Mouse (Mus musculus): Measurements from ENCODE around the gene Ttll4.

Ttll4 gene

DNA sequence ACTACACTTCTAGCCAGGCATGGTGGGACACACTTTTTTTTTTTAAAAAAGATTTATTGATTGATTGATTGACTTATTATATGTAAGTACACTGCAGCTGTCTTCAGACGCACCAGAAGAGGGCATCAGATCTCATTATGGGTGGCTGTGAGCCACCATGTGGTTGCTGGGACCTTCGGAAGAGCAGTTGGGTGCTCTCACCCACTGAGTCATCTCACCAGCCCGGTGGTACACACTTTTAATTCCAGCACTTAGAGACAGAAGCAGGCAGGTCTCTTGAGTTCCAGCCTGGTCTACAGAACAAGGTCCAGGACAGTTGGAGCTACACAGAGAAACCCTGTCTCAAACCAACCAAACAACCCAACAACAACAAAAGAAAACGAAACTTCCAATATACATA, 50.5 kb downstream of the Ttll4 start:
- DNase-seq (ENCODE audit: low read depth, low spot score), result no peak

DNA sequence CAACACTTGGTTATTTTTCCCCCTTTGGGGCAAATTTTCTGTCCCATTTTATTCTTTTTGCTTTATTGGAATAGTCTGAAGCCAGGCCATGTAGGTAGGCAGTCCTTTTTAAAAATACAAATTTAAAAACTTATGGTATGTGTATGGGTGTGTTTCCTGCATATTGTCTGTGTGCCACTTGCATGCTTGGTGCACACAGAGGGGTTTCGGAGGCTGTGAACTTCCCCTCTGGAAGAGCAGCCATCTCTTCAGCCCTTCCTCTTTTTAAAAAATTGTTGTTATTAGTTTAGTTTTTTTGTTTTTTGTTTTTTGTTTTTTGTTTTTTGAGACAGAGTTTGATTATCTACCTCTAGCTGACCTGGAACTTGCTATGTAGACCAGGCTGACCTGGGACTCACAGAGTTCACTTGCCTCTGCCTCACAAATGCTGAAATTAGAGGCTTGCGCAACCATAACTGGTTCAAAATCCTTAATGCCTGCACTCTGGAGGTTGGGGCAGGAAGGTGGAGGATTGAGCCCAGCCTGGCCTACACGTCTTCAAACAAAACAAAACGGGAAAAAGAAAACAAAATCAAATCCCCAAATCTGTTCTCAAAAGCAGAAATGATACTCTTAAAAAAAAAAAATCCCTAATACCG, 51.0 kb downstream of the Ttll4 start:
- DNase-seq (ENCODE audit: low read depth, low spot score), result no peak

DNA sequence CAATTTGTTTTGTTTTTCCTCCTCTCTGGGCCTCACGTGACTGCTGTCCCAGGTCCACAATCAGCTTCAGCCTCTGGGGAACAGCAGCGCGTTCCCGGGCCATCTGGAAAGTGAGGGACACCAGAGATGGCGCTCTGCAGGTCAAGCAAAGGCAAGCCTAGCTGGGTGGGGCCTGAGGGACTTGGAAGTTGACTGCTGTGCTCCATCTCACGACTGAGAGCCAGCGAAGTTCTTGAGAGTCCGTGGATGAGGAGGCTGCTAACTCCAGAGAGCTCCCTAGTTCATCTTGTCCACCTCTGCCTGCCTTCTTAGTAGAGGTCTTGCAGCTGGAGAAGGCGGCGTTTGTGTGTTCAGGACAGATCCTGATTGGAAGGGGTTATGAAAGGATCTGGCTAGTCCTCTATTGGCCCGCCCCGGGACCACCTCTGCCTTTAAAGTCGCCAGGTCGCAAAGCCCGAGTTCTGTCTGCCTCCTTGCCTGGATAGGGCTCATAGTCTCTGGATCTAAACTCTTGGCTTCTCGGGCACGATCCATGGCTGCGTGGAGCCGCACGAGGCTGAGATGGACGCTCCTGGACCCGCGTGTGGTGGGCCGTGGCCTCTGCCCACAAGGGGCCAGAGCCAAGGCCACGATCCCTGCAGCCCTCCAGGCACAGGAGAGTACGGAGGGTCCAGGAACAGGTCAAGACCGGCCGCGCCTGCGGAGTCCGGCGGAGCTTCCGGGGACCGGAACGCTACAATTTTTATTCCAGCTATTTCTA, 51.7 kb downstream of the Ttll4 start, which contains the start of gene Cyp27a1:
Gene Cyp27a1 (plus strand): TSS at position 476 of the 760 bp plus-strand sequence.
- no peak for DNase-seq (ENCODE audit: low read depth, low spot score)

- no peak for DNase-seq (ENCODE audit: low read depth, low spot score)
Measured at GRCm38 (mm10) chr1:74713859-74714730, 52.5 kb downstream of the Ttll4 start.

GRCm38 (mm10) chr1:74714967-74715366, 53.4 kb downstream of the Ttll4 start:
- DNase-seq (ENCODE audit: low read depth, low spot score), result no peak

DNA sequence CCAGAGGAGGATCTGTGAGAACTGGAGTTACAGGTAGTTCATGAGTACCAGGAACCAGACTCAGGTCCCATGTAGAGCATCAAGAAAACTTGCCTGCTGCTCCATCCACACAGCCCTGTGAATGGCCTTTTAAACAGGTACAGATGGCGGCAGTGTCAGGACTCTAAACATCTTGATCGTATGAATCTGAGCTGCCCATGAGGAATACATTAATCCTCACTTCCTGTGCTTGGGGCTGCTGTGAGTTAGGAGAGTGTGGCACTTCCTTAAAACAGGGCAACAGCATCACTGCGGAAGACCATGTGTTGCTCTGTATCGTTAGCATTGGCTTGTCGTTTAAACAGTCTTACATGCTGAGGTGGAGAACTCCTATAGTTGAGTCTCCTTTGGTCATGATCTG, 53.9 kb downstream of the Ttll4 start:
- DNase-seq (ENCODE audit: low read depth, low spot score), result no peak

- no peak for DNase-seq (ENCODE audit: low read depth, low spot score)
Measured at GRCm38 (mm10) chr1:74715886-74716285, 54.3 kb downstream of the Ttll4 start.

DNA sequence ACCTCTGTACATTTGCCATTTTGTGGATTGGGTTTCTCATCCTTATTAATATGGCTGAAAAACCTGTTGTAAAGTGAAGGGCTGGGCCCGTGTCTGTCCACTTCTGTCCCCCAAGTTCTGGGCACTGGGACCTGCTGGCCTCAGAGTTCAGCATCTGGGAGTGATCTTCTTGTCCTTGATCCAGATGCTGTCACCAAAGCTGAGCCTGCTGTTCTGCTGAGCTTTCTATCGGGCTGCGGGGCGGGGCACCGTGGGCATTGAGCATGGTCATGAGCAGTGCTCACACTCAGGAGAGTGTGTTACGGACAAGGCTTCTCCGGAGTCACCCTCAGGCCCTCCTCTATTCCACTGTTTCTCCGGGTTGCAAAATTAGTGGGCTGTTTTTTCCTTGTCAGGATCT, 56.6 kb downstream of the Ttll4 start:
- DNase-seq (ENCODE audit: low read depth, low spot score), result no peak

DNA sequence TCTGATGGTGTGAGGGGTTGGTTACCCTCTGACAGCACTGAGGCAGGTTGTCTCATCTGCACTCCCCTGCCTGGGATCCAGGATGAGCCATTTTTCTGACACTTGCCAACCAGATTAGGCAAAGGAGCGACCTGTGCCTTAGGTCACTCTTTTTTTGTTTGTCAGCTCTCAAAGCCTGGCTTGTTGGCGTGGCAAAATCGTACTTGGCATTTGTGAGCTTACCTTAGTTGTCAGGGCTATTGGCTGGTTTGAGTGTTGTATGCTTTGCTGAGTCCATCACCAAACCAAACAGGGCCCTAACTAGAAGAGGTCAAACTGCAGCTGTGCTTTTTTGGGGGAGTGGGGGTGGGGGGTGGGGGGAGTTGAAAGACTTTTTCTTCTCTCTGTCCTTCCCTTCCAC, 57.7 kb downstream of the Ttll4 start:
- no peak for DNase-seq (ENCODE audit: low read depth, low spot score)

- no peak for DNase-seq (ENCODE audit: low read depth, low spot score)
Measured at GRCm38 (mm10) chr1:74721657-74722056, 60.1 kb downstream of the Ttll4 start.

DNA sequence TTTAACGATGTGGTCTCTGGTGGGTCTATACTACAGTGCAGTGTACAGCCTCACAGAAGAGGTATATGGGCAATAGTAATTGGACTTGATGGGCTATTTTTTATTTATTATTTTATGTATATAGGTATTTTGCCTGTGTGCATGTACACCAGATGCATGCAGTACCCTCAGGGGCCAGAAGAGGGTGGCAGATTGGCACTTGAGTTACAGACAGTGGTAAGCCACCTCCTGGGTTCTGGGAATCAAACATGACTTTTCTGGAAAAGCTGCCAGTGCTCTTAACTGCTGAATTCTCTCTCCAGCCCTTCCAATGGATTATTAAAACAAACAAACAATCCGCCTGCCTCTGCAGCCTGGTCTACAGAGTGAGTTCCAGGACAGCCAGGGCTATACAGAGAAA, 62.2 kb downstream of the Ttll4 start:
- DNase-seq (ENCODE audit: low read depth, low spot score), result peak; percentile 63

DNA sequence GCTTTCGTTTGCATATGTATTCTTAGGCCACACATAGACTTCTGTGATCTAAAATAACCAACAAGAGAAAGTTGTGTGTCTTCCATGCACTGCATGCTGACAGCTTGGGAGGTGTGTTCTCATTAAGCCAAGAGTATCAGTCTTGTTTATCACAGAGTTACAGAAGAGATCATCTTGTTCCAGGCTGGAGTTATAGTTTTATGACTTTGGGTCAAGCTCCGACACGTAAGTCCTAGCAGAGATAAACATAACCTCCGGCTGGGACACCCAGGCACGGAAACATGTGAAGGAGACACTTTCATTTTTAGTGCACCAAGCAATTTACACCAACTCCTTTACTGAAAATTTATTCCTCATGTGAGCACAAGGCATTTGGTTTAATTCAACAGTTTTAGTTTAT, 64.6 kb downstream of the Ttll4 start:
- no peak for DNase-seq (ENCODE audit: low read depth, low spot score)

GRCm38 (mm10) chr1:74726674-74727073, 65.1 kb downstream of the Ttll4 start:
- peak; percentile 50 for DNase-seq (ENCODE audit: low read depth, low spot score)

DNA sequence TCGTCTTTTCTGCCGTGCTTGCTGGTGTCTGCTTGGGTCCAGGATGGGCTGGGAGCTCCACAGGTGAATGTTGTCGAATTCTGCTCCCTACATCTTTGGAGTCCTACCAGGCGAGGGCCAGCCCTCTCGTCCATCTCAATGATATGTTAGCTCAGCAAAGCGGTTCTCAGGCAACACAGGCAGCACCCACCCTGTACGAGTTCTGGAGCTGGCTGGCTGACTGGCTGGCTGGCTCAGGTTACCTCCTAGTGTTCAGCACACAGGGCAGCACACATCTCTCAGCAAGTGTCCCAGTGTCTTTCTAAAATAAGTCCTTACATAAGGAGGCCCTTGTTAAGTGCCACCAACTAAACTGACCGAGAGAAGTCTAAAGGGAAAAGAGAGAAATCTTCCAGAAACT, 66.9 kb downstream of the Ttll4 start:
- no peak for DNase-seq (ENCODE audit: low read depth, low spot score)

- no peak for DNase-seq (ENCODE audit: low read depth, low spot score)
Measured at GRCm38 (mm10) chr1:74736977-74737376, 75.4 kb downstream of the Ttll4 start.

DNA sequence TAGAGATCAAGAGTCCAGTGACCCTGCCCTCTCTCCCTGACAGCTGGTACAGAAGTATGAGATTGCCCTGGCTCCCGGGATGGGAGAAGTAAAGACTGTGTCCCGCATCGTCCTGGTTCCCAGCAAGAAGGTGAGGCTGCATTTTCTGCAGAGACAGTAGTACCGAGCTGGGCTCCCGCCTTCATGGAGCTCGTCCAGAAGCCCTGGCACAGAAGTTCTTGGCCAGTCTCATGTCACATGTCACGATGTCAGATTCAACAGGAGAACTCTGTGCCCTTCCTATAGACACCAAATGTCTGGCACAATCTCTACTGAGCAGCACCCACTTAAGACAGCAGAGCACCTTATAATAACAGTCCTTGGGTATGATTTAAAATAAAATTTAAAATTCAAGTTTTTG, 76.0 kb downstream of the Ttll4 start:
- DNase-seq (ENCODE audit: low read depth, low spot score), result no peak

- DNase-seq (ENCODE audit: low read depth, low spot score), result no peak
Measured at GRCm38 (mm10) chr1:74740846-74741245, 79.3 kb downstream of the Ttll4 start.

- DNase-seq (ENCODE audit: low read depth, low spot score), result no peak
Measured at GRCm38 (mm10) chr1:74747335-74747734, 85.8 kb downstream of the Ttll4 start.

DNA sequence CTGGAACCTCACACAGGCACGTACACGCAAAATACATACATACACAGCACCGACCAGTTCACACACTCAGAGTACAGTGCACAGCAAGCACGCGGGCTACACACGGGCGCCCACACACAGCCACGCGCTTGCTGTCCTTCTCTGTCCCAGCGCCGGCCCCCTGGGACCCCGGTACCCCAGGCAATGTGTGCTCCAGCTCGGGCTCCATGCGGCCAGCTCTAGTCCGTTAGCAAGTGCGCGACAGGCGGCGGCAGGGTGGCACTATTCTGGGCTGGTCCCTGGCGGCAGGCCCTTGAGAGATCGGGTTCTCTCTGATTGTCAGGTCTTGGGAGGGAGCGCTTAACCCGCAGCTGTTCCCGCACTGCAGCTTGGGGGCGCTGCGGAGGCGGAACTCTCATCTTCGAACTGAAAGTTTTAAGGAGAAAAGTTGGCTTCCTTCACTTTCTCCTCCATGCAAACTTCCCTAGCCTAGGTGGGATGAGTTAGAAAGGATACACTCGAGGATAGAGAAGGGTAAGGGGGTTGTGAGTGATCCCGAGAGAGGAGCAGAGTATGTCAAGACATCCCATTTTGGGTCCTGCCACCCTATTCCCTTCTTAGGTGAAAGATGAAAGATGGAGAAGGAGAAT, 87.2 kb downstream of the Ttll4 start, which contains the start of gene Prkag3:
Gene Prkag3 (minus strand): TSS at position 579 of the 629 bp plus-strand sequence.
- DNase-seq (ENCODE audit: low read depth, low spot score), result peak; percentile 68

GRCm38 (mm10) chr1:74749301-74749700, 87.8 kb downstream of the Ttll4 start:
- DNase-seq (ENCODE audit: low read depth, low spot score), result peak; percentile 92

- no peak for DNase-seq (ENCODE audit: low read depth, low spot score)
Measured at GRCm38 (mm10) chr1:74750683-74751082, 89.1 kb downstream of the Ttll4 start.

- no peak for DNase-seq (ENCODE audit: low read depth, low spot score)
Measured at GRCm38 (mm10) chr1:74752150-74752549, 90.6 kb downstream of the Ttll4 start.
